Mouse (Mus musculus): ENCODE results near the gene Hoxd11. TPM values are rescaled to one million over a fixed set of nuclear protein-coding genes. Genes with fewer than 3 reads are reported as not detected.

Hoxd11 gene
- total RNA-seq, 2 experiments from 2014 or later: 1.1 to 1.5 TPM

DNA sequence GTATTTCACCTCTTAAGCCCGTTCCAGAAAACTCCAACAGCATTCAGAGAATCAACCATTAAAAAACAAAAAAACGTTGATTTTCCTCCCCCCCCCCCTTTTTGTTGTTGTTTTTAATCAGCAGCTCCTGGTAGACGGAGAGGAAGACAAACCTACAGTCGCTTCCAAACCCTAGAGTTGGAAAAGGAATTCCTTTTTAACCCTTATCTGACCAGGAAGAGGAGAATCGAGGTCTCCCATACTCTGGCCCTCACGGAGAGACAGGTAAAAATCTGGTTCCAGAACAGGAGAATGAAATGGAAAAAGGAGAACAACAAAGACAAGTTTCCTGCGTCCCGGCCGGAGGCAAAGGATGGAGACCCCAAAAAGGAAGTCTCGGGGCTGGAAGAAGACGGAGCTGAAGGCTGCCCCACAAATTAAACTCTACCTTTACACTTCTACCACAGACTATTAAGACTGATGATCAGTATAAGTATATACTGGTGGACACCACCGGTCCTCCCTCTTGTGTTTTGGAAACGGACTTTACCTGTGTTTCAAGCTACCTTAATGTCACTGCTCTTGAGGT is 27.1 kb downstream of the Hoxd11 start:
- DNase-seq (ENCODE audit: low spot score in 2 of 2): no peak

DNA sequence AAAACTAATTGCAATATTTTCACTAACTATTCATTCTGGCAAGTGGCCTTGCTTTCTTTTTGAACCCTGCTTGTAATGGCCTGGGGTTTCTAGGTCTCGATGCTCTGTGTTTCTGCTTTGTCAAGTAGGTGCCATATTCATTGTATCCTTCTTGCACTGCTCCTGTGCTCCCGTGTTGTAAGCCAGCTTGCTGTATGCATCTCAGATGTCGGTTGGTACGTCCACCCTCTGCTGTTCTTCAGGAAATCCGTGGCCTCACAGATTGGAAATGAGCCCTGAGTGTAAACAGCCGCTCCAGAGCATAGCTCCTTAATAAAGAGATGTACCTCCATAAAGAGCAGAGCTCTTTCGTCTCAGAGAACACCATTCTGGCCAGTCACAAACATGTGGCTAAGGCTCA is 28.2 kb downstream of the Hoxd11 start:
- DNase-seq (ENCODE audit: low spot score in 2 of 2): no peak

DNA sequence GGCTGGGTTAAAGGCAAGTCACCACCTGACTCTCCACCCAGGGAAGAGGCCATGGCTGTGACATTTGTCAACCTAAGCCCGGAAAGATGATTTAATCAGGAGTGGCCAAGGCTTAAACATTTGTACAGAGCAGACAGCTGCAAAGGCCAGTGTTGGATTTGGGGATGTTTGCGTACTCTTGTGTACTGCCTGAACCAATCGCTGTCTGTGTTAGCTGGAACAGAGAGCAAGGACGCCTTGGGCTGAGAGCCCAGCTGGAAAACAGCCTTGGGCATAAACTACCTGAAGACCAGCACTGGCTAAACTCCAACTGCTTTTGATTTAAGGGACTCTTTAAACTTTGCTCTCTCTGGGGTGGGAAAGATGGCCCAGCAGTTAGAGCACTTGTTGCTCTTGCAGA is 29.3 kb downstream of the Hoxd11 start:
- DNase-seq (ENCODE audit: low spot score in 2 of 2): no peak

DNA sequence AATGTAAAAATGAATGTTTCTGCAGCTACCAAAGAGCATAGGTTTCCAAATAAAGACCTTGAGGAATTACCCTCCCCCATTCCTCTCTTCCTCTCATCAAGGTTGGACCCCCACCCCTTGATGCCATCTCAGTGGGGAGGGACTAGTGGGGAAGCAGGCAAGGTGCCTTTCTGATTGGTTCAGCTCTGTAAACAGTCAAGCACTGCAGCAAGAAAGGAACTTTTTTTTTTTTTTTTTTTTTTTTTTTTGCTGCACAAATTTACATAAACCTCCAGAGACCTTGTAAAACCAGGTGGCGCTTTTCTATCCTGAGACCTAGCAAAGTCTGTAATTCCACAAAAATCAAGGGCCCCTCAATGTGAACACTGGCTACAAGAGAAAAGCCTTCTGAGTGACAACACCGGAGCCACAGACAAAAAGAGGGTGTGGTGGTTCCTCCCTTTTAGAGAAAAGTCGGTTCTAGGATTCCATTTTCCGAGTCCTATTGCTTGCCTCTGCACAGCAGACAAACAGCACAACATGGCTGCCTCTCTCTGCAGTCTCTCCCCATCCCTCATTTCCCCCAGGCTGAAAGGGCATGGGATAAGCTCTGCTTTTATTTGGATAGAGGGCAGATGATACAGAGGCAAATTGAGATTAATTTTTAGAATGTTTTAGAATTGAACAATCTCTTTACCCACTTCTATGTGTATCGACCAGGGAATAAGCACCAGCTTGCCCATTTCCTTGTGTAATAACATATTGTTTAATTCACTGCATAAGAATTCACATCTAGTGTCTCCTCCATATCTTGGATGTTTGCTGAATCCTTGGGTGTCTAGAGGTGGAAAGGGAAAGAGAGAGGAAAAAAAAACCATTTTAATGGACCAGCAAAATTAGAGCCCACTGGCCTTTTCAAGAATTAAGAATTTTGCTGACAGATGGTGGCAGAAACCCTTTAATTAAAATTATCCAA is 30.4 kb downstream of the Hoxd11 start:
- DNase-seq (ENCODE audit: low spot score in 2 of 2): no peak

DNA sequence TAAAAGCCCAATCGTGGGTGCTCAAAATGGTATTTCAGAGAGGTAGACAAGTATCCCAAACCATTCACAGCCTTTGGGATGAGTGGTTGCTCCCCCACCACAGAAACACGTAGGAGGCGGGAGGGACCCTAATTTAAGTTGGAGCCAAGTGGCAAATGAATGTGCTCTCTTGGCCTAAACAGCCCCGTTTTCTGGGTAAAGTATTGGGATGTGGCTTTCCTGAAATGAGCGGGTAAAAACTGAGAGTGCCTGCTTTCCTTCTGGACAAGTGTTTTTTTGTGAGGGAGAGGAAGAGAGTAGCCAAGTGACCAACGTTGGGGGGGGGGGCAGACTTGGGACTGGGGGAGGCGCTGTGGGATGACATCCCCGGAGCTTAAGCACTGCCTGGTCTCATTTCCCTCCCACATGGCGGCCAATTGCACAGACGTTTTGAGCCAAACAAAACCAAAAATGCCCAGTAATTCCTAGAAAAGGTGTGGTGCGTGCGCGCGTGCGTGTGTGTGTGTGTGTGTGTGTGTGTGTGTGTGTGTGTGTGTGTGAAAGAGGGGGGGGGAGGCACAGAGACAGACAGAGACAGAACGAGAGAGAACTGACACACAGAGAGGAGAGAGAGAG is 31.7 kb downstream of the Hoxd11 start:
- DNase-seq (ENCODE audit: low spot score in 2 of 2): no peak

DNA sequence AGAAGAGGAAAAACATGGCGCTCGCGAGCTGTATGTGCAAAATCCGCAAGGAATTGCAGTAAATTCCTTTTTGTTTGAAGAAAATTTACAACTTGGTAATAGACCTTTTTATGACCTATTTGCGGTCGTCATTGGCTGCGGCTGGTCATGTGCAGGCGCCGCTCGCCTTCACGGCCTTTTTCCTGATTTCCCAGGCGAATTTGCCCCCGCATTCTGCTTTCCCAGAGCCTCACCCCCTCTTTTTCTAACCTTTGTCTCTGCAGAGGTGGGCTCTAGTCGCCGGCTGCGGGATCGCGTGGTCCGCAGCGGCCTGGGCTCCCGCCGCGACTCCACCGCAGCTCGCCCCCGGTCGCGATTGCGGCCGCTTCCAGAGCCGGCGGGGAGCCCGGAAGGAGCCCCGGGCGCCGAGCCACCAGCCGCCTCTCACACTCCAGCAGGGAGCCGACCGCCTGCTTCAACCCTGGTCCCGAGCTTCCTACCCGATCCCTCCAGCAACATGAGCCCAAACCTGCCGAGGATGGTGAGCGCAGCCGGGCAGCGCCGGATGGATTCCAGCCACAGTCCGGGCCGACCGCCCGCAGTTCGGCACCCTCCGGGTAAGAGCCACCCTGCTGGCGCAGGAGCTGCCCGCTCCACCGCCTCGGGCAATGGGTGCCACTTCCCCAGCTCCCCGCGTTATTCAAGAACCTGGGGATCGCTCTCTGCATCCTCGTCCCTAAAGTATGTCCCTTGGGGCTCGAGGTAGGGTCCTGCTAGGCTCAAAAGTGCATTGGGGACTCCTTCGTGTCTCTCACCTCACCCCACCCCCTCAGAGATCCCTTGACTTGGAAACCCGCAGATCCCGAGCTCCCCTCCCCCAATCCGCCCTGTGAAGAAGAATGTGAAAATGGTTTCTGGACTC is 32.6 kb downstream of the Hoxd11 start, which contains the start of the genes Hoxd3 and Hoxd4:
Gene Hoxd3 (plus strand): TSS at position 207 of the 901 bp plus-strand sequence.
Gene Hoxd4 (plus strand): TSS at position 209 of the 901 bp plus-strand sequence.
- DNase-seq (ENCODE audit: low spot score in 2 of 2): peak in 1 of 2 experiments; percentile 61

DNA sequence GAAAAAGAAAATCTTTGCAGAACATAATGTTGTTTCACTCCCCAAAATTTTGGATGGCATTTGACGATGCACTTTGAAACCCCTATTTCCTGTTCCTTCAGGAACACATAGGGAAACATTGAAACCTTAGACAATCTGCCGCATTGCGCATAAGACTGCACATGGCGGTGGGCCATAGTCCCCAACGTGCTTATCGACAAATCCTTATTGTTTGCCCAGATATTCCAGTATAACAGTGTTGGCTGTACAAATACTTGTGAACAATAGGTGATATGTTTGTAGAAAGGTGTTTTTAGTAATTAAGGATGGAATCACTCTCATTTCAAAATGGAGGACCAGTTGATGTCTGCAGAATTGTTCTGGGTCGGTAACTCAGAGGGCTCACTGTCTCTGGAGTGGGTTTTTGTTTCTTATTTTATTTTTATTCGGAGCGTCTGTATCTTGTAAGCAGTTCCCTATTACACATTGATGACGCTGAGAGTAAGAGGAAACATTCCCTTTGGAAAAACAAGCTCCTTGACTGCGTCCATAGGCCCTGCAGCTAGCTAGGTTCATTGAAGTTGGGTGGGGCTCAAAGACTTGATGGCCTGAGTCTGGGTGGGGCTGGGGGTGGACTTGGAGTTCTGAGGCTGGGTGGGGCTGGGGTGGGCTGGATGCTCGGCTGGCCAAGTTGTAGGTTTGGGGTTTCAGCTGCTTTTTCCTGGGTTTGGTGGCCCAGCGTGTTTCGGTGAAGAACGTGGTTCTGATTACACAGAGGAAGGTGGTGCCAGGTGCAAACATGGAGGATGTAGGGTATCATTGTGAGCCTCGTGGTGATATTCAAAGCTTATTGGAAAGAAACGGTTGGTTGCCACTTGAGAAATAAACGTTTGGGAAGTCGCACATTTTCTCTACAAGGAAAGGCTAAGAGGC is 34.1 kb downstream of the Hoxd11 start:
- DNase-seq (ENCODE audit: low spot score in 2 of 2): no peak

DNA sequence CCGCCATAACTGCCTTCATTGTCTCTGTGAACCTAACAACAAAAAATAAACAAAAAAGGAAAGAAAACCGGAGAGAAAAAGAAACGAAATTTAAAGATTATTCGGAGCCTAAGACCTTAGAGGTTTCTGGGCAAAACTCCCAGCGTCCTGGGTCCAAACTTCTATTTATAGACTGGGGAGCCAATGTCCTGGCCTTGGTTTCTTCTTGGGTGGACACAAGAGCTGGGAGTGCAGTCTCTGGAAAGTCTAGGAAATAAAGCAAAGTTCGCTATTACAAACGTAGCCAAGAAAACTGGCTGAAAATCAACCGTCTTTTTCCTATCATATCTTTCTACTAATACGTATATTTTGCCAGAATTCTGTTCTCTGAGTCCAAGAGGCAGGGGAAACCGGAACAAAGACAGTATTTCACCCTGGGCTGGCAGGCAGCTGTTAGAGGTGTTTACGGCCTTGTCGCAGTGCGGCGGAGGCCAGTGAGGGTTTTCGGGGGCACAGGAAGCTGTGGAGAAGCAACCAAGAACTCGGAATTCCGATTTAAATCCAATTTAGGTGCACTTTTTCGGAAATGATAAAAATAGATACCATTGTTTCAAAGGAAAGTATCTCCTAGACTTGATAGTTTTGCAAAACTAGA is 34.9 kb downstream of the Hoxd11 start:
- DNase-seq (ENCODE audit: low spot score in 2 of 2): no peak

DNA sequence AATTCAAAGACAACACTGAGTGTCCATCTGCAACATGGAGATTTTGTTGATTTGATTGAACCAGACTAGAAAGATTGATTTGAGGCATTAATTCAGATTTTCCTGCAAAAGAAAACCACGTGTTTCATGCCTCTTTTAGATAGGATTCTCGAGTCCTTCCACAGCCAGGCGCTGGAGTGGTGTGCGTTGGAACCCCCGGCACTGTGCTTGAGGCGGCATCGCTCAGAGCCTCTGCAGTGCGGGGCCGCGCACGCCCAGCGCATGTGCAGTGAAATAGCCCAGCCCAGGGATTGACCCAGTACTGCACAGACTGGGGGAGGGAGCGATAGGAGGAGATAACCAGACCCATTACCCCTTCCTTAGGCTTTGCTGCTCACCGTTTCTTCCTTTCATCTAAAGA is 35.5 kb downstream of the Hoxd11 start:
- peak in 1 of 2 experiments; percentile 25 for DNase-seq (ENCODE audit: low spot score in 2 of 2)

DNA sequence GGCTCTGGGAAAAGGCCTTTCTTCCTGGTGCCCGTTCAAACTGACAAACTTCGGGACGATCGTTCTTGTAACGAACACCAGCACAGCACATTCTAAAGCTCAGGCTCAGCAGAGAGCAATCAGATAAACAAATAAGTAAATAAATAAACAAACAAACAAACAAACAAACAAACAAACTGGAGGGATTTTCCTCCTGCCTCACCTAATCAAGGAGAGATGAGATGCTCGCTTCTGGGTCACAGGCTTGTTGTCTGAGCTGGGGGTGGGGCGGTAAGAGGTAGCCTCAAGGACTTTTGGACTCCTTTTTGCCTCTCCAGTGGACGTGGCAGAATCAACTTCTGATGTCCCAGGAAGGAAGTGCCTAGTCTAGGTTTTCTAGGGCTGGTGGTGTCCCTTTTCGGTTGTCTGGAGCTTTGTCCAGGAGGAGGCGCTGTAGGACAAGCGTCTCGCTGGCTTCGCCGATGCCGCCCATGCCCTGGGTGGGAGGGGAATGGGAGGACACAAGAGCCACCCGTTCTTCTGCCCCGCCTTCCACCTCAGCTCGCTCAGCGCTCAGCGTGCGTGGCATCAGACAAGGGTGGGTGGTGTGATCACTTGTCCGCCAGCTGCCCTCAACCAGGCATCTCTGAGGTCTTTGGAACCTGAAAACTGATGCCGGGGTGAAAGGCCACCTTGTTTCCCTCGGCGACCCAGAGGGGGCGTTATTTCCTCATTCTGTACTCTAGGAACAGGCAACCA is 36.3 kb downstream of the Hoxd11 start:
- DNase-seq (ENCODE audit: low spot score in 2 of 2): peak; percentile 85 to 96

DNA sequence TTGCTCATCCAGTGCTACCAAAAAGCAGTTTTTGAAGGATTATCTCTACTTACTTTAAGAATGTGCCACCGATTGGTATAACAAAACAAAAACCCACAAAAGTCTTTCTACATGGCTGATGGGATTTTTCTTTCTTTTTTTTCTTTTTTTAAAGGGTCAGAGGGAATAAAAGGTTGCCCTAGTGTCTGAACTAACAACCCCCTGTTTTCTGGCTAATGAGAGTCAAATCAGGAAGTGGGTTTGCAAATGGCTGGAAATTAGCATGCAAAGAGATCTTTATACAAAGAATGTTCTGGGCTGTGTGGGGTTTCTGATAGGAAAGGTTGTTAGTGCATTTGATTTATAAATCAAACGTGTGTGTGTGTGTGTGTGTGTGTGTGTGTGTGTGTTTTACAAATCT is 41.0 kb downstream of the Hoxd11 start:
- DNase-seq (ENCODE audit: low spot score in 2 of 2): no peak

DNA sequence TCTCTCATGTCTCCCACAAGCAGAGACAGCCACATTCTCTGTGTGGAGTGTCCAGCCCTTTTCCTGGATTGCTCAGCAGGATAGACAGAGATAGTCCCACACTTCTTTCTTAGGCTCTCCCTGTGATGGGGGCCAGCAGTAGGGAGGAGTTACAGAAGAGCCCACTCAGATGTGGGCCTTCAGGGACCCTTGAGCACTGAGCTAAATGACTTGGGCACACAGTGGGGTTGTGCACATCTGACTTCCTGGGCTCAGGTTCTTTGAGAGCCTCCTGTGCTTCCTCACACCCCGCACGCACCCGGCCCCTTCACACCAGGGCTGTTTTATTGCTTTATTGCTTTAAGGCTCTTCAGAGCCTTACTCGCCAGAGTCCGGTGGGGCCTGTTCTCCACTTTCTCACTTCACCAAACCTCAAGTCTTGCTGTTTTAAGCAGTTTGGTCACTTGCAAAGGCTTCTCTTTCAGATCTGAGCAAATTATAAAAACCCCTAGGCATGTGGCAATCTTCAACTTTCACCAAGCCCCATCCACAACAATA is 41.7 kb downstream of the Hoxd11 start:
- DNase-seq (ENCODE audit: low spot score in 2 of 2): no peak

DNA sequence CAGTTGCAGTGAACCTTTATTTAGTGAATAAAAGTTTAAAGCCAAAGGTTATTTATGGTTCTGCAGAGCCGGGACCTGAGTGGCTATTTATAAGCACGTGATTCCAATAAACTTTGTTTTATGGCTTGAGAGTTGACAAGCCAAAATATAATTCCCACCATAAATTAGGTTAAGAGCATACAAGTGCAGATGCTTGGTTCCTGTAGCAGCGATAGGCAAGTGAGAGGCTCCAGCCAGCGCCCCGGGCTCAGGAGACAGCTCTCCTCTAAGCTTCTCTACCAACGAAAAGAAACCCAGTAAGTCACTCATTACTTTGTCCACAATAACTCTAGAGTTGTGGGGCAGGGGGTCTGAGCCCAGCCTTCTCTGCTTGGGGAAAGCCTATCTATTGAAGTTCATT is 42.5 kb downstream of the Hoxd11 start:
- DNase-seq (ENCODE audit: low spot score in 2 of 2): no peak

DNA sequence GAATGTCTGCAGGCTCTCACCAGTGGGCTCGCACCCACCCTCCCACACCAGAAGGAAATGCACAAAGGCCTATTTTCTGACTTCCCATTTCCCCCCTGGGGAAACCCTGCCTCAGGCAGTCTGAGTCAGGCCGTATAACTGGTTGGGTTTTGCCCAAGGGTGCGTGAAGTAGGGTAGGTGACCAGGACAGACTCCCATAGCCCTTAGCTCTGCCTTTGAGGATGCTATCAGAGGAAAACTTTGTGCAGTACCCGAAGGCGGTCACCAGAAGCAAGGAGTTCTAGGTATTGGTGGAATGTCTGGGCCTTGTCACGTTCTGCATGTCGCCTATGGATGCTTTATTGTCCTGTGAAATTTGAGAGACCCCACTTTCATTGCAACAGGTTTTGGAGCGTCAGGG is 43.6 kb downstream of the Hoxd11 start:
- DNase-seq (ENCODE audit: low spot score in 2 of 2): no peak

DNA sequence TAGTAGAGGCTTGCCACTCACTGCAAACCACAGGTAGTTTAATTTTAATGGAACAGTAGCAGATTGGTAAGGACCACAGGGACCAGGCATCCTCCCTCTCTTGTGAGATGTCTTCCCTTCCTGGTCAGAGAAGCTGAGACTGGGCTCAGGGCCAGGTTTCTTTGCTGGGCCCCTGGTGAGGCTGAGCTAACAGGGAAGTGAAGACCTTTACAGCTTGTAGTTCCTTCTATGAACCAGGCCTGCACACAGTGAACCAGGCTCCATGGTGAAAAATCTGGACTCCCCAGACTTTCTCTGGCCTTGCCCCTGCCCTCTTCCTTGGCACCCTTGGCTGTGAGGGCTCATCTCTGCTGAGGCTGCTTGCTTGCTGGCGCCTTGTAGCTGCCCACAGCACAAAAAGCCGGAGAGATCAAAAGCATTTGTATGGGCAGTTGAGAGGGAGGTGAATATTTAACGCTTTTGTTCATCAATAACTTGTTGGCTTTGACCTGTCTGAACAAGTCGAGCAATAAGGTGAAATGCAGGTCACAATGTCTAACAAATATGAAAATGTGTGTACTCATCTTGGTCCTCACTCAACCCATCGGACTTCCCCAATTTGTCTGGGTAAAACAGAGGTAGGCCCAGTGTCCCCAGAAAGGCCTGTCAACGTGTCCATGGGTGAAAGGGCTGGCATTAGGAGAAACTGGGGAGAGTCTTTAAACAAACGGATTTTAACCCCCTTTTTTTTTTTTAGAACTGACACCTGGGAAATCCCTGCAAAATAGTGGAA is 45.1 kb downstream of the Hoxd11 start:
- peak in 1 of 2 experiments; percentile 18 for DNase-seq (ENCODE audit: low spot score in 2 of 2)

DNA sequence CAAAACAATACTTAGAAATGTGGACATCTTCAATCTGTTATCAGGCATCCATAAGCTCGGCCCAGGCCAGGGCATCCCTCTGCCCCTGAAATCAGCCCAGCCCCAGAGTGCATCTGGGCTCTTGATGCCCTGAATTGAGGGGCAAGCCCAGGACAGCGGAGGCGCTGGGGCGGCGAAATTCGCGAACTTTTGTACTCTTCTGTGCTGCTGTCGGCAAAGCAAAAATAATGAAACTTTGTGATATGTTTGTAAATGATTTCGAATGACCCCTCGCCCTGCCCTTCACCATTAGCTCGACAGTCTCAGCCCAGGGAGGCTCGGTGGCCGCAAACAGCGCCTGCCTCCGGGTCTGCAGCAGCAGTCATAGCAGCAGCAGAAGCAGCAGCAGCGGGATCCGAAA is 45.8 kb downstream of the Hoxd11 start:
- no peak for DNase-seq (ENCODE audit: low spot score in 2 of 2)

DNA sequence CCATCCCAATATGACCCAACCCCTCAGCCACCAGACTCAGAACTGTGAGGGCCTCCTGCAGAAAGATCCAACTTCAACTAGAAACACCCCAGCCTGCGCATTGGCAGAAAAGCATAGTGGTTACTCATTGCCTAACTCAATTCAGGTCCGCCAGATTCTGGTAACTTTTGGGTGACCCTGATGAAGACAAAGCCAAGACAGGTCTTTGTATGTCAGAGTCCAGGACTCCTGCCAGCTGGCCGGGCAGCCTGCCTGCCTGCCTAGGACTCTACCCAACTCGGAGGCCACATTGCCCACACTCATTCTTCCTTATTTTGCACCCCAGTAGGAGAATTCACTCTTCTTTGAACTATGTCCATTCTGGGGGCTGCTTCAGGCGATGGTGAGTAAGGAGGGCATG is 47.2 kb downstream of the Hoxd11 start, which contains the start of gene Gm28230:
Gene Gm28230 (plus strand): TSS at position 178 of the 400 bp plus-strand sequence.
- no peak for DNase-seq (ENCODE audit: low spot score in 2 of 2)
